Mouse (Mus musculus): ENCODE data around the gene Adnp.
A peak's percentile ranks its signal among the peaks of the same experiment; 100 is the strongest.
"Not testable (repeated sequence)": the region's sequence is repeated elsewhere in the genome, so short reads cannot be mapped to it uniquely, and the experiment has no call there.

The Adnp gene

DNA sequence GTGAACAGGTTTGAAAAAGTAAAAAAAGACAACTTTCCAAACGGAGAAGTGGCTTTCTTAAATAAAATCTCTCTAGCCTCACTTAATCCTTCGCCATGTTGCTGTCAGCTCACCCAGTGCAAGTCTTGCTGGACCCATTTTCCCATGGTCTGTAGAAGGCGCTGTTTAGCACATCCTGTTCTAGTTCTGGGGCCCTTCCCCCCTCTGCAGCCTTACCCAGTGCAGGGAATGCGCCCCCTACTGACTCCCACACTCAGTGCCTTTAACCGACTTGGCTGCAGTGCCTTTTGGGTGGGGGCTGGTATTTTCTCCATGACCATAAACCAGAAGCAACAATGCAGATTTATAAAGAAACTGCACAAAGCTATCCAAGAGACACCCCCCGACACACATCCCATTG lies 1.6 kb downstream of the Adnp start:
- DNase-seq = peak; percentile 92

DNA sequence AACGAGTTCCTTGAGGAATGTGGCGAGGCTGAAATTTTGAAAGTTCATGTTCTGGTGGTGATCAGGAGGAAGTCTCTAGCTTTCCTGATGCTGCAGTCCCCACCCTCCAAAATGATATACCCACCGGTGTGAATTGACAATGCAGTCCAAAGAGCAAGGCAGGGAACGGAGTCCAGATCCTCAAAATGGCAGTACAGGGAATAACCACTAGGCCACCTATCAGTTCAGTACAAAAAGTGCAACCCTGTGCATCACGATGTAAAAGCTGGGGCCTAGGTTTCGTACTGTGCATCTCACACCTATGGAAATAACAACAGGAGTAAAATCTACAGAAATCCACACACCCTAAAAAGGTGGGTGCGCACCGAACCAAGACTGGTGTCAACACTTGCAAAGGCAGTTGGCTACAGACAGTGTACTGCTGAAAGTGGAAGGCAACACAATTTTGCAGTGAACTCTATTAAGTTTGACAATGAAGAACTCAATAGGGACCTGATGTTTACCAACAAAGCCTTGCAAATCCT lies 2.4 kb downstream of the Adnp start:
- no peak for DNase-seq

DNA sequence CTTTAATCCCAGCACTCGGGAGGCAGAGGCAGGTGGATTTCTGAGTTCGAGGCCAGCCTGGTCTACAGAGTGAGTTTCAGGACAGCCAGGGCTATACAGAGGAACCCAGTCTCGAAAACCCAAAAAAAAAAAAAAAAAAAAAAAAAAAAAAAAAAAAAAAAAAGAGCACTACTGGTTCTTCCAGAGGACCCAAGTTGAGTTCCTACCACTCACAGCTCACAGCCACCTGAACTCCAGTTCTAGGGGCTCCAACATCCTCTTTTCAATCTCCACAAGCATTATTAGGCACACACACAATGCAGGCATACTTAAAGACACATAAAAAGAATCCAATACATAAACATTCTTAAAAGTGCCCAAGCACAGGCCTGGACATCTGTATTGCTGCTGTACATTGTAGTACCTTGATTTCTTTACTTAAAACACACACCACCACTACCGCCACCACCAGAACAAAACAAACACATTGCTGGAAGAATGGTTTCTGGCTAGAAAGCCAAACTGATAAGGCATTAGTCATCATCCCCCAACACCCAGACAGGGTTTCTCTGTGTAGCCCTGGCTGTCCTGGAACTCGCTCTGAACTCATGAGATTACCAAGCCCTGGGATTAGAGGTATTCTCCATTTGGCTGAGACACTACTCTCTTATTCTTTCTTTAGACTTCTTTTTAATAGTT lies 6.8 kb downstream of the Adnp start:
- no peak for DNase-seq

DNA sequence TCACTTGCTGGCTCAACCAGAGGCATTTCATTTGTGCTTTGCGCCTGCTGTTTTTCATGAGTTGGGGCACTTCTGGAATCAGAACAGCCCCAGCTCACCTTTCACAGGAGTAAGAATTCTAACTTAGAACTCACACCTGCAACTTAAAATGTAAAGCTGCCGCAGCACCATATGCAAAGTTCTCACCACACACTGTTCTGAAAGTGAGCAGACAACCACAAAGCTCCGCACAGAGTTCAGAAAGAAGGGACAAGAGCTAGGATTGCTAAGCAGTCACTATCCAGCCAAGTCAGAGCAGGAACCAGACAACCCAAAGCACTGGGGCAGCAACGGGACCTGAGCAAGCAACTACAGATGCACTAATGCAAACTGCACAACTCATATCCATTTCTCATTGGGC lies 7.4 kb downstream of the Adnp start:
- DNase-seq = no peak

DNA sequence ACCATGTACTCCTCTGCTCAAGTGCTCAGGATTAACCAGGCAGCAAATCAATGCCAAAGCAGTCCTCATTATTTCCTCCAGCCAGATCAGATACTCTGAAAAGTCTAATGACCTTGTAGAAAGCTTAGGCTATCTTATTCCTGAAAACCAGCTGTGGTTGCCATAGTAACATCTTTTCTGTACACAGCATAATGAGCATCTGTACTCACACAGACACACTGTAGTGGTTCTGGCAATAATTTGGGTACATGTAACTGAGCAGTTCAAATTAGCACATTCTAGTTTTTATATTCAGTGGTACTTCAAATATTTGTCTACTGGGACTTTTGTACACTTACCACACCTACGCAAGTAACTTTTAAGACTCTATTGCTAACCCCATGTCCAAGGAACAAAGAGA lies 8.5 kb downstream of the Adnp start:
- DNase-seq = no peak

DNA sequence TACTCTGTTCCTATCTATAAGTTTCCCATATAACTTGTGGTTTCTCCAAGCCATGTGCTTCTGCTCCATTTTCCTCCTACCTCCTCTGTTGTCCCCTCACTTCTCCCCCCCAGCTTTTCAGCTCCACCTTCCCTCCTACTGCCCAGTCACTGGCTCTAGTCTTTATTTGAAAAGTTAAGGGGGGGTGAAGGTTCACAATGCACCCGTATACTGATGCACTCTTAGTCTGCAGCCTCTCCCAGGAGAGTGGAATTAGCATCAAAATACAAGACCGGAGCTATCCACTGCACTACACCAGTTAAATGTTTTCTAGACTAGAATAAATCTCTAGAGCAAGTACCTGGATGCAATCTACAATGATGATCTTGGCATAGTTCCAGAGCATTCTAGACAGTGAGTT lies 11.2 kb downstream of the Adnp start:
- no peak for DNase-seq

DNA sequence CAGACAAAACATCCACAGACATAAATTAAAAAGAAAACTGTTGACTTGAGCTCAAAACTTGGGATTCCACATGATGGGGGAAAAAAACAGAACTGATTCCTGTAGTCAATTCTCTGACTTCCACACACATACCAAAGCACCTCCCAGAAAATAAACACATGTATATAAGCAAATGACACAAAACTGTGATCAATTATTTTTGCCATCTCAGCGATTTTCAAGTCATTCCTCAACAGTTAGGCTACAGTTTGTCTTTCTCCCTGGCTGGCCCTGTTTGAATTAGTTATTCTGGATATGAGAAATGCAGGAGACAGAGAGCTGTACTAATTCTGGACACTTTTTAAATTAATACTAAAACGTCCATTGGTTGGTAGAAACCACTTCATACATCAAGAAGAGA lies 13.2 kb downstream of the Adnp start:
- no peak for DNase-seq

DNA sequence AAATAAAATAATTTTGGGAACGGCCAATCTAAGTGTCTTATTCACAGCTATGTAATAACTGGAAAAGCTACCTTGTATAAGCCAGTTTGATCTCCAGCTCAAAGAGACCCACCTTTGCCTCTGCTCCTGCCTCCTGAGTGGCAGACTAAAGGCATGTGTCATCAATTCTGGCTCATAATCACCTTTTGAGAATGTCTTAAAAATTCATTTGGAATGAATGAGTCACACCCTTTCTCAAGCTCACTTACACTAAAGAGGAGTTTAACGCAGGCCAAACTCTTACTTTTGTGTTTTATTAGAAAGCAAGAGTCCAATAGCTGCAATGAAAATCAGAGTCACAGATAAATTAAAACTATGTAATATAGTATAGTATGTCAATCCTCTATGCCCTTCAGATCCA lies 15.1 kb downstream of the Adnp start:
- no peak for DNase-seq

DNA sequence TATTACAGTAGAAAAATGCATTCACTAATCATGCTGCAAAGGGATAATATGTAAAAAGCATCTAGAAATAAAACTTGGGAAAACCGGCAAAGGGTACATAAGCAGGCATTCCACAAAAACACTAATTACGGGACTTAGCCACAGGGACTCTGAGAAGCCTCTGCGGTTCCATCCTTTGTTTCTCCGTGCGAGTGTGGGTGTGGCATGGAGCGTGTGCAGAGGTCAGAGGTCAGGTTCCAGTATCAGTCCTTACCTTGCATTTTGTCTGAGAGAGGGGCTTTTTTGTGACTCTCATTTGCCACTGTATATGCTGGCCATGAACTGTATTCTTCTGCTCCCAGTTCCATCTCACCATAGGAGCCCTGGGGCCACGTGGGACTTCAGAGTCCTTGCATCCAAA lies 31.0 kb downstream of the Adnp start:
- DNase-seq = no peak

DNA sequence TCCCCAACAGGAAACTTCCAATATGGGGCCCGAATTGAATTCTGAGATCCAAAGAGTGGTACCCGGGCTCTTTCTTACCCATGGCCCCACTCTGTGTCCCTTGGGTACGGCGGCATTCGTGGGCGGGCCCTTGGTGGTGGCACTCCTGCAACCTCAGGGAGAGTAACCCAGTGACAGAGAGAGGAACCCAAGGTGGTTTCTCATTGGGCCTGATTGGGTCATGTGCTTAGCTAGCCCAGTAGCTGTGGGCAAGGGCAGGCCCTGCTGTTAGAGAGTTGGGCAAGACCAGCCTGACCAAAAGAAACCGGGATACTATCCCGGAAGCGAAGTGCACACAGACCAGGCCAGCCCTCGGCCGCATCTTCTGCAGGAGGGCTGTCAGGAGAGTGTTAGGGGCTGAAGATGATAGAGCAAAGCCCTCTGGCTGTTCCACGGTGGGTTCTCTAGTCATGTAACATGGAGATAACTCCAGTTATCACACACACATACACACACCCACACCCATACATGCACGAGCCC lies 36.7 kb downstream of the Adnp start:
- peak; percentile 35 for DNase-seq

DNA sequence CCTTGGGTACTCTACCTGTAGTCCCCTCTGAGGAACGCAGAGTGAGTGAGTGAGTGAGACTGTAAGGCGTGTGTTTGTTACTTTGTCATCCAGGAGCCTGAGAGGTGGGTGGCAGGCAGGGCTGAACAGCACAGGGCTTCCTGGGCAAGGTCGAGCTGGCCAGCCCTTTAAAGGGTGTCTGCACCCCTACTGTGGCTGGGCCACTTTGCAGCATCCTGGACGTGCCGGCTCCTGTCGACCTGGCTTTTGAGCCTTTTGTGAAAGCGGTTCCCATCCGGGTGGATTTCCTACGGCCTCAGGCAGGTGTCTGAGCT lies 37.2 kb downstream of the Adnp start:
- DNase-seq = no peak

DNA sequence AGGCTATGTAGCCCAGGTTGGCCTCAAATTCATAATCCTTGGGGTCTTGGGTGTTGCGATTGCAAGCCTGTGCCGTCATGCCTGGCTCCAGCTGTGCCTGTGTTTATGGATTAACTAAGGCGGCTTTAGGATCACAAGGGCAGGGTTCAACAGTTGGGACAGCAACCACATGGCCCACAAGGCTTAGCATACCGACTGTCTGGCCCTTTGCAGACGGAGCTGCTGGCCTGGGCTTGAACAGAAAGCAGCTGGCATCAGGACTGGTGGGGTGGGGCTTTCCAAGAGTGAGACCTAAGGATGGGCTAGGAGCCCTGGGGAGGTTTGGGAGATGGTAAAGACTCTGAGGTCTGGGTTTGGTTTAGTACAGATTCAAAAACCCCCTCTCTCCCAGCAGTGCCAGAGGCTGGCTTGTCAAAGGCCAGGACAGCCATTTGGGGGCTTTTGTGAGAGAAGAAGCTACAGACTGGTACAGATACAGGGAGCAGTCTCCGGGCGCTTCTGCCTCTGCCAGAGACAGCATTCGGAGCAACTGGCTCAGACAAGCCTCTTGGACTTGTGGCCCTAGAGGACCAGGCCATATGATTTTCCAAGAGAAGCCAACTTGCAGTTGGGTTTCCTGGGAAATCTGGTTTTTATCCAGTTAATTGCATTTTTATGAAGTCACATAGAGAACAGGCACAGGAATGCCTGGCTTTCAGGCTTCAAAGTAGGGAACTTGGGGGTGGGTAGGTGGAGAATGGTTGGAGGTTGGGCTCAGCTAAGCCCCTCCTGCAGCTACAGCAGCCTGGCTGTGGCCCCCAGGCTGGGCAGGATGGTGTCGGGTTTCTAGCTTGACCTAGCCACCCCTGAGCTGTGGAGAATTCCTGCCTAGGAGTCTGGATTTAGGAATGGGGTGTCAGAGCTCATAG lies 37.8 kb downstream of the Adnp start:
- DNase-seq = no peak

DNA sequence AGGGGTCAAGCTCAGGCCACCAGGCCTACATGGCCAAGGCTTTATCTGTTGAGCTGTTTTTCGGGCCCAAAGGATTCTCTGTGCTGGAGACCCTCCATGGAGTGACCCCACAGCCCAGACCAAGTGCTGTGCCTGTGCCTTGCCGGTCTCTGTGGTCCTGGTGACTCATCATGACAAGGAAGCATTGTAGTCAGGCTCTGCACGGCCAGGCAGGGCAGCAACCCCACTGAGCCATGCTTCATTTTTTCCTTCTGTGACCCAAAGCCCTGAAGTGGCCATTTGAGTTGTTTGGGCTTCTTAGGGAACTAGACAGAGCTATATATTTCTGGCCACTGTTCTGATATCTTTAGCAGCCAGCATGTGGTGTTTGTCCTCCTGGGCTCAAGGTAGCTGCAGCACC lies 39.1 kb downstream of the Adnp start:
- DNase-seq = no peak

DNA sequence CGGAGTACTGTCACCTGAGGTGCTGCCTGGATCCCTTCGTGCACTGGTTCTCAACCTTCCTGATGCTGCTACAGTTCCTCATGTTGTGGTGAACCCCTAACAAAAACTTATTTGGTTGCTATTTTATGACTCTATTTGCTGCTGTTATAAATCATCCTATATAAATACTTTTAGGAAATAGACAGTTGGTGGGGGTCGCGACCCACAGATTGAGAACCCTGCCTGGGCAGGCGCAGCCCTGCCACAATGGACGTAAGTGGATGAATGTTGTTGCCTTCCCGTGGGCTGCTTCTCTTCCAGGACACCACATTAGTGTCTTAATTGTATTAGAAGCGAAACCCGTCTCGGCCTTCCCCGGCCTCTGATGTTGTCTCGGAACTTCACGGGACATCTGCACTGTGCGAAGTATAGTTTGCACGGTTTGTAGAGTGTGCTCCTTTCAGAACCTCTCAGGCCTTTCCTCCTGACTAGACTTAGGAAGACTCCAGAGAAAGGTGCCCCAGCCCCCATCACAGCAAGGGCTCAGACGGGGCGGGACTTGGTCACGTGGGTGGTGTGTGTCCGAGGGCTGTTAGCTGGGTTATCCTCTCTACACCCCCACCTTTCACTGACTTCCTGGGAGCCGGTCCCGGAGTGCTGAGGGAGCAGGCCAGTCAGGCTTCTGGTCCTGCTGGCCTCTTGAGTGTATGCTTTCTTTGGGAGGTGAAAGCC lies 40.0 kb downstream of the Adnp start:
- no peak for DNase-seq

DNA sequence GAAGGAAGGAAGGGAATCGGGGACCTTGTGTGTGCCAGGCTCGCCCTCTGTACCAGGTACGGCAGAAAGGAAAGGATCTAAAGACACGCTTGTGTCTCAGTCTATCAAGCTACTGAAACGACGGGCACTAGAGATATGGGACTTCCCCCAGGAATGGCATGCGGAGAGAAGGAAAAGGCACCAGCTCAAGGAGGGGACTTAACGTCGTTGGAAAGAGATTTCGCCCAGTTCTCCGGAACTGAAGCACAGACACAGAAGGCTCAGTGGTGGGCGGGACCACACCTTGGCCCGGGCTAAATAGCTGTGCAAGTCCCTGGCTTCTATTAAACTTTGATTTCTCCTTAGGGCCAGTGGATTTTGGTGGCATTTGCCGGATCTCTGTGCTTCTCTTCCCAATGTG lies 44.9 kb downstream of the Adnp start:
- DNase-seq = no peak

DNA sequence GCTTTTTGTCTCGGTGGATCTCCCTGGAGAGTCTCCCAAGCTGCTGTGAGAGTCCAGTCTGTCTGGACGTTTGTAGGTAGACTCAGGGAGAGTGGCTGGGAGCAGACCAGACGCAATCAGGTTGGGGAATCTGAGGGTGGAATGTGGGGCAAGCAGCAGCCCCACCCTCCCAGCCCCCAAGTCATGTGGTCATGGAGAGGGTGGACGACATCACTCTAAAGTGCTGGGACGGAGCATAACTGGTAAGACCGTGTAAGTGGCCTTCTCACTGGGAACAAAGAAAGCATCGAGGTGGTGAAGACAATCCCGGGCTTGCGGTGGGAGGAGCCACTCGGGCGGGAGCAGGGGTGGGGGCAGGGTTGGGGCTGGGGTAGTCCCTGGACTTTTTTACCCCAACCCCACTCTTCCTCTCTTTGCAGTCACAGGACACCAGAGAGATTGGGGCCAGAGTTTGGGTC lies 45.4 kb downstream of the Adnp start:
- no peak for DNase-seq

DNA sequence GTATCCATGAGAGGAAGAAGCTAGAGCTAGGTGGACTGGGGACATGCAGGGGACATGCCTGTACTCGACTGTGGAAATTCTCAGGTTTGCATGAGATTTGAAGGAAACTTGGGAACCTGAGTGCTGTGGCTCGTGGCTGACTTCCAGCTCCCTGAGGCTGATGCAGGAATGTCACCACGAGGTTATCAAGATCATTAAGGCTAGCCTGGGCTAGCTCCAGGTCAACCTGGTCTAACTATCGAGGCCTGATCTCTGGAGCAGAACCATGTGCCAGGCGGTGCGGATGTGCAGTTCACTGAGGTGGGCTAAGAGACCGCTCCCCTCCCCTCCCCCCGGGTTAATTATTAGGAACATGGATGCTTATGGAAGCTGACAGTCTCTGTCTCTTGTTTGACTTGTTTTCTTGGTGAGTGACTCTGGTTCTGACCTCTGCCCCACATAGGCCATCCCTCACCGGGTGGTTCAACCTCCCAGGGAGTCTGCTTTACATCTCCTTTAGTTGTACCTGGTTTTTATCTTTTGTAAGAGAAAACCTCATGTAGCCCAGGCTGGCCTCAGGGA lies 46.5 kb downstream of the Adnp start:
- DNase-seq = no peak

DNA sequence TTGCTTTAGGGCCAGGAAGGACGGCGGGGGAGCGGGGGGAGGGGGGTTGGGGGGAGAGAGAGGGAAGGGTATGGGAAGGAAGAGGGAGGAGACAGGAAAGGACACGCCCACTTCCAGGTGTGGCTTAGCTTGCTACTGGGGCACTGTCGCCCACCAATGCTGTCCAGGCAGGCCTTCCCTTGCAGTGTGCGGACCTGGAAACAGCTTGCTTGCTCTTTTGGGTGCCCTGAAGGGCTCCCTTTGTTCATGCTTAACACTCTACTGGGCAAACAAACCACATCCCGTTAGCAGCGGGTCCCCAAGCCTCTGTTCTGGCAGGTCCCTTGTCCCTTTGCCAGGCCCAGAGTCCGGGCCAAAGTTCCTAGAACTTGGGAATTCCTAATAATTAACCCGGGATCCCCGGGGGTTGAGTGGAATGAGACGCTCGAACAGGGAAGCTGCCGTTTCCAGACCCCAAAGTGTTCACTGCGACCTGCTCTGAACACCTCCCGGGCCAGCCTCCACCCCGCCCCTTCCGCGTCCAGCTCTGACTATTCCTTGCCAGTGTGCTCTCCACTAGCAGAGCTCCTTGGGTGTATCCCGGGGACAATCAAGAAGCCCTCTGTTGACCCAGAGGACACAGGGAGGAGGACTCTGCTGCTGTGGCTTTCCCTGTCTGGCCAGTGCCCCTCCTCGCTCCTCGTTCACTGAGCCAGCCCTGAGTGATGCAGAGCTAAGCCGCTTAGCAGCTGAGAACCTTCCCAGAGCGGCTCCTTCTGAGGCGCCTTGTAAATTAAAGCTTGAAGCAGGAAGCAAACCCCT lies 47.8 kb downstream of the Adnp start:
- DNase-seq = peak; percentile 62

DNA sequence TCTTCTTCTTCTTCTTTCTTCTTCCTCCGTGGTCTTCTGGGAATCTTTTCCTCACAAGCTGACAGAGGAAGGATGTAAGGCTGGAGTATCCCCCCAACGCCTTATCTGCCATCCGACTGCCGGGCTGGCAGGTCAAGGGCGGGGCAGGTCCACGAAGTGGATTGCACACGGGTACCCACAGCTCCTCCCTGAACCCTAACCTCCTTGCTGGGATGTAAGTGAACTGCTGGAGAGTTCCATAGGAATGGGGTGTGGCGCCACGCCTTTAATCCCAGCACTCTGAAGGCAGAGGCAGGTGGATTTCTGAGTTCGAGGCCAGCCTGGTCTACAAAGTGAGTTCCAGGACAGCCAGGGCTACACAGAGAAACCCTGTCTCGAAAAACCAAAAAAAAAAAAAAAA lies 48.9 kb downstream of the Adnp start:
- DNase-seq = not testable (repeated sequence)

DNA sequence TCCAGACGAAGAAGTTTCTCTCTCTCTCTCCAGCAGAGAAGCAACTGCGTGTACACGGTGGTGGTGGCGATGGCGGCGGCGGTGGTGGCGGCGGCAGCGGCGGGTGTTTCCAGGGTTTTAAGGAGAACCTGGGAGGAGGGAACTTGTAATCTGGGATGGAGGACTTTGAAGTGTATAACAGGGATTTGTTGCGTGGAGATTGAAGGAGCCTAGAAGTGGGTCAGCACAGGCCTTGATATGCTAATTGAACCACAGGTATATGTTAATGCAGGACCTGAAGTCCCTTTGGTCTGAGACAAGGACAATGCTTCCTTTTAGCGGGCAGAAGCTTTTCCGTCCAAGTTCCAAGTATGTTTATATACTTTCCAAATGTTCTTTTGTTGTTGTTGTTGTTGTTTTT lies 50.6 kb downstream of the Adnp start:
- DNase-seq = no peak

DNA sequence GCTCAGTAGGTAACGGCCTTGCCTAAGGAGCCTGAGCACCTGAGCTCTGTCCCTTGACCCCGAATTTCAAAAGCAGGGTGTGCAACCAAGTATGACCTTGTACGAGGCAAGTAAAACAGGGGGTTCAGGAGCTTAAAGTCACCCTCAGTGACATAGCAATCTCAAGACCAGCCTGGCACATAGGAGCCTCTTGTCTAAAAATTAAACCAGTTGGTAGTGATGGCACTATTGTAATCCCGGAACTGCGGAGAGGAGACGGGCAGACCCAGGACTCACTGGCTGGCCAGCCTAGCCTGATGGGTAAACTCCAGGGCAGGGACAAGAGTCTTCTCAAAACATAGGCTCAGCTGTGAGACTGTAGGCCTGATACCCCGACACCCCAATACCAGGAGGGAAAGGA lies 51.2 kb downstream of the Adnp start:
- no peak for DNase-seq
